Mouse (Mus musculus): Measurements from ENCODE around the gene Gm10697.
"Not testable (repeated sequence)": the region's sequence is repeated elsewhere in the genome, so short reads cannot be mapped to it uniquely, and the experiment has no call there.

Gm10697 gene

DNA sequence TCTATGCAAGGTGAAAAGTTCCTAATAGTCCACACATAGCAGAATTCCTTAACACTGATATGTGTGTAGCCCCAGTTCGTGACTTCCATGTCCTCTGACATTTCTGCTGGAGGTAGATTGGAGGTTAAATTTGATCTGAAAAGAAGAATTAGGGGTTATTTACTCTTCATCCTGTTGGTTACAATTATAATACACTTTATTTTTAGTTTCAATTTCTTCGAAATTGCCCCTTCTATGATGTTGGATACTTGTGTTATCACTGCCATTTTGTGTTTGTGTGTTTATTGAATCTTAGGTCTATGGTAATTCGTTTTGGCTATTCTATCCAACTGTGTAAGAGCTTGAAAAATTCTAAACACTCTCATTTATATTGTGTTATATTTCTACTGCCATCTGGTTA lies at the start of gene Gm10697:
Gene Gm10697 (minus strand): TSS at position 101 of the 400 bp plus-strand sequence.
- not testable (repeated sequence) for DNase-seq (ENCODE audit: low spot score in 2 of 2)

GRCm38 (mm10) chr3:94115071-94115470 lies 42.6 kb upstream of the Gm10697 start:
- DNase-seq (ENCODE audit: low spot score in 2 of 2) = not testable (repeated sequence)

DNA sequence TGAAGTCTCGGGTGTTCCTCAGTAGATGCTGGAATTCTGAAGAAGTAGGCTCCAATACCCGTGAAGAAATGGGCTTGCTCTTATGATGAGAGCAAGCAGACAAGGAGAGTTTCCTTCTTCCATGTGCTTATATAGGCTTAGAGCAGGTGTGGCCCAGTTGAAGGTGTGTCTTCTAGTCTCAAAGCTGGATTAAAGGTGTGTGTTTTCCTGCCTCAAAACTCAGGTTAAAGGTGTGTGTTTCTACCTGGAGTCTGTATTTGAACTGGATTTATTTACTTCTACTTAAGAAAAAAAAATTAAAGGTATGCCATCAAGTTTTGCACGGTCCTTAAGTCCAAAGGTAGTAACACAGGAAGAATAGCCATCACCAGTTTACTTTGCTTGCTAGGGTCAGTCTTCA lies 17.7 kb downstream of the Gm10697 start, which contains the start of gene Gm9125:
Gene Gm9125 (minus strand): TSS at position 101 of the 400 bp plus-strand sequence.
- not testable (repeated sequence) for DNase-seq (ENCODE audit: low spot score in 2 of 2)

- not testable (repeated sequence) for DNase-seq (ENCODE audit: low spot score in 2 of 2)
These were observed 22.8 kb downstream of the Gm10697 start for GRCm38 (mm10) chr3:94049566-94050121.

DNA sequence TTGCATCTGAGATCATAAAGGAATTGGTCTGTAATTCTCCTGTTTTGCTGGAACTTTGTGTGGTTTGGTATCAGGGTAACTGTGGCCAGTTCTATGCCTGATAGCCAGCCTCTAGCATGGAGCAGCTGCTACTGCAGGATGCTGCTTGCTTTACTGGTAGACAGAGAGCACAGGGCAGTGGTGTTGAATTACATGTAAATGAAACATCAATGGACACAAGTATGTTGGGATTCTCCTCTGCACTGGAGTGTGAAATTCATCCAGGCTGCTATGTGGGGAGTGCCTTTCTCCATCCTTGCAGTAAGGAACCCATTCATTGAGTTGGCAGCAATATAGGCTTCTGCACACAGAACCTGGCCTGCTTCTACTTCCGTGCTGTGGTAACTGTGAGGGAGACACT lies 34.2 kb downstream of the Gm10697 start:
- DNase-seq (ENCODE audit: low spot score in 2 of 2) = not testable (repeated sequence)

GRCm38 (mm10) chr3:94034400-94034799 lies 38.0 kb downstream of the Gm10697 start:
- DNase-seq (ENCODE audit: low spot score in 2 of 2) = not testable (repeated sequence)

Measured in frontal cortex, postnatal 14 days (tissue).